Mouse (Mus musculus): ENCODE results near the gene Mob4. TPM values are rescaled to one million over a fixed set of nuclear protein-coding genes. Genes with fewer than 3 reads are reported as not detected.
A peak's percentile ranks its signal among the peaks of the same experiment; 100 is the strongest.
"Not testable (repeated sequence)": the region's sequence is repeated elsewhere in the genome, so short reads cannot be mapped to it uniquely, and the experiment has no call there.

The Mob4 gene
- polyA plus RNA-seq, 1 experiment from 2014 or later: 158 TPM

DNA sequence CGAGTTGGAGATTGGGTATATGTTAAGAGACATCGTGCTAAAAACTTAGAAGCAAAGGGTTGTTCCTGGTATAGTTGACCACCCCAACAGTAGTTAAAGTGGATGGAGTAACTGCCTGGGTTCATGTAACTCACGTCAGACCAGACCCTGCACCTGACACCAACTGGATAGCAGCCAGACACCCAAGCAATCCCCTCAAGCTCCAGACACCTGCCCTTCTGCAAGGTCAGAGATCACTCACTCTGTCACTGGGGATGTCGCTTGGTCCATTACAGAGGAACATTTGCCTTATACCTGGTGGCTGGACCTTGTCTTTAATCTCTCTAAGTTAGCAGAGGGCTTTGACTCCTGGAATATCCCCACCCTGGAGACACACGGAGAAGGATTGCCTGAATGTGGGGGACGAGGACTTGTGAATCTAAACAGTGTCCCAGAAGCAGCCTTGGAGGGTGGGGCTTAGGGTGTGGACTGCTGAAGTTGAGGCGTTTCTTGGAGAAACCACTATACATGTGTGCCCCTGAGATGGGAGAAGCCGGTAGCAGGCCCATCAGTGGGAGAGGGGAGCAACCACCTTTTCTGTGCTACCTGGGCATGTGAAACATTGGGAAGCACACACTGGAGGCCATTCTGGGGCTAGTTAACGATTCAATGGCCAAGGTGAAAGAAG, 24.0 kb upstream of the Mob4 start:
- WGBS: 88% methylated on average over 9 of the region's 9 CpGs
- H3K9ac ChIP-seq: no peak overlapping the region
- ATAC-seq (ENCODE audit: low FRiP score, low read depth): no peak
- no peak overlapping the region for H3K4me2 ChIP-seq (replicated peaks)
- peaks cover 4% of the 10 kb centered on the region; the same call in 1 of the 2 replicates for H3K9me3 ChIP-seq
- no peaks in the 10 kb centered on the region for H3K27me3 ChIP-seq
- H3K27ac ChIP-seq: no peak overlapping the region
- no peak overlapping the region for H3K4me3 ChIP-seq
- no peaks in the 10 kb centered on the region for H3K4me1 ChIP-seq
- no peaks in the 10 kb centered on the region for H3K36me3 ChIP-seq

GRCm38 (mm10) chr1:55107644-55108043, 23.4 kb upstream of the Mob4 start:
- Histone ChIP-seq H3K4me1 (no peaks in the 10 kb centered on the region), H3K36me3 (no peaks in the 10 kb centered on the region), H3K9ac (no peak overlapping the region), H3K27me3 (no peaks in the 10 kb centered on the region), H3K9me3 (peaks cover 4% of the 10 kb centered on the region; the same call in 1 of the 2 replicates), H3K4me2 (replicated peaks) (no peak overlapping the region), H3K4me3 (no peak overlapping the region), H3K27ac (no peak overlapping the region)
- WGBS: 77% methylated on average over 1 of the region's 1 CpGs
- no peak for ATAC-seq (ENCODE audit: low FRiP score, low read depth)

GRCm38 (mm10) chr1:55108473-55108872, 22.6 kb upstream of the Mob4 start:
- Histone ChIP-seq H3K9me3 (peaks cover 4% of the 10 kb centered on the region; the same call in 1 of the 2 replicates), H3K36me3 (no peaks in the 10 kb centered on the region), H3K4me1 (no peaks in the 10 kb centered on the region), H3K9ac (no peak overlapping the region), H3K27me3 (no peaks in the 10 kb centered on the region), H3K4me3 (no peak overlapping the region), H3K27ac (no peak overlapping the region), H3K4me2 (replicated peaks) (no peak overlapping the region)
- 54% methylated on average over 2 of the region's 2 CpGs for WGBS
- ATAC-seq (ENCODE audit: low FRiP score, low read depth): no peak

DNA sequence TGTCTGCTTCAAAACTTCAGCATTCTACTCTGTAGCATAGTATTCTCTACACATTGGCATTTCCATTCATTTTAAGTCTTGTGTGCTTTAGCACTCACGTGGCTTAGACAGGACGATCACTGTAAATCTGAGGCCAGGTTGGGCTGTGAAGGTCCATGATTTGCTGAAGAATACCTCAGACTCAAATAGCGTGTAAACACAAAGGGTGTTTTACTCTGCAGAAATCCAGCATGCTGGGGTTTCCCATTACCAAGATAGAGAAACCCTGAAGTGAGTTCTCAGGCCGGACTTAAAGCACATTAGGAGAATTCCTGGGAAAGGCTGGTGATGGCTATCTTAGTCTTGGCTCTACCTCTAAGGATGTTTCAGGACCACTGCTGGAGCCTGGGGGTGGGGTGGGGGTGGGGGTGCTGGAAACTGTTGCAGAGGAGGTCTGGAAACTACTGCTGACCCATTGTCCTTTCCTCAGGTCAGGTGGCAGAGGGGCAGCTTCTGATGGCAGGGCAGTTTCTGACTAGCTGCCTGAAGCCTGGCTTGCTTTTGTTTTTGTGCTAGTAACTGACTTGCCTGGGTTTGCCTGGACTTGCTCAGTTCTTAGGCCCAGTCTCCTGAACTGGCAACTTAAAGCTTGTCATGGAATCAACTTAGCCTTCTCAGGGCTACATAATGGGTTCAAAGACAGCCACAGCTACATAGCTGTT, 21.8 kb upstream of the Mob4 start:
- Histone ChIP-seq H3K4me3 (no peak overlapping the region), H3K9ac (no peak overlapping the region), H3K27ac (no peak overlapping the region), H3K36me3 (no peaks in the 10 kb centered on the region), H3K4me1 (no peaks in the 10 kb centered on the region), H3K4me2 (replicated peaks) (no peak overlapping the region), H3K27me3 (no peaks in the 10 kb centered on the region), H3K9me3 (peaks cover 4% of the 10 kb centered on the region; the same call in 1 of the 2 replicates)
- no peak for ATAC-seq (ENCODE audit: low FRiP score, low read depth)
- 91% methylated on average over 4 of the region's 4 CpGs for WGBS

GRCm38 (mm10) chr1:55123046-55123445, 8.0 kb upstream of the Mob4 start:
- Histone ChIP-seq H3K4me3 (no peak overlapping the region), H3K36me3 (no peaks in the 10 kb centered on the region), H3K27me3 (no peaks in the 10 kb centered on the region), H3K4me1 (no peaks in the 10 kb centered on the region), H3K4me2 (replicated peaks) (no peak overlapping the region), H3K9ac (no peak overlapping the region), H3K9me3 (no peaks in the 10 kb centered on the region), H3K27ac (no peak overlapping the region)
- WGBS: 86% methylated on average over 5 of the region's 5 CpGs
- ATAC-seq (ENCODE audit: low FRiP score, low read depth): no peak

GRCm38 (mm10) chr1:55123561-55123960, 7.5 kb upstream of the Mob4 start:
- no peaks in the 10 kb centered on the region for H3K9me3 ChIP-seq
- no peak overlapping the region for H3K4me2 ChIP-seq (replicated peaks)
- H3K36me3 ChIP-seq: no peaks in the 10 kb centered on the region
- H3K27ac ChIP-seq: no peak overlapping the region
- no peaks in the 10 kb centered on the region for H3K4me1 ChIP-seq
- WGBS: 74% methylated on average over 2 of the region's 2 CpGs
- no peak overlapping the region for H3K9ac ChIP-seq
- no peak for ATAC-seq (ENCODE audit: low FRiP score, low read depth)
- H3K4me3 ChIP-seq: no peak overlapping the region
- H3K27me3 ChIP-seq: no peaks in the 10 kb centered on the region

- WGBS: 92% methylated on average over 2 of the region's 2 CpGs
- H3K4me3 ChIP-seq; H3K36me3 ChIP-seq; H3K27me3 ChIP-seq; H3K9ac ChIP-seq; H3K27ac ChIP-seq; ATAC-seq (ENCODE audit: low FRiP score, low read depth); H3K4me1 ChIP-seq; H3K9me3 ChIP-seq; H3K4me2 ChIP-seq (replicated peaks): not testable (repeated sequence)
Observed at GRCm38 (mm10) chr1:55124136-55124535, 6.9 kb upstream of the Mob4 start.

DNA sequence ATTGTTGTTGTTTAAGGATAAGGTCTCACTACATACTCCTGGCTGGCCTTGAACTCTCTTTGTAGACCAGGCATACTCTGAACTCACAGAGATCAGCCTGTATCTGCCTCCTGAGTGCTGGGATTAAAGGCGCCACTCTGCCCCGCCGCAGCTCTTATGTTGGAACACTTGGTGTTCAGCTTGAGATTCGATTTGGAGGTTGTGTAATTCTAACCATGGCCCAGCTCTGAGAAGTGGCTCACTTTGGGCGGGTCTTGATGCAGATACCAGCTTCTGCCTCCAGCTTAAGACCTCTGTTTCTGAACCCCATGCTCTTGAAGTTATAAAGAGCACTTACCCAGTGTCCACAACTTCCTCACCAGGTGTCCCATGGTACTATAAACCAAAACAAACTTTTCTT, 1.3 kb upstream of the Mob4 start:
- H3K4me2 ChIP-seq (replicated peaks): no peak overlapping the region
- no peak overlapping the region for H3K9ac ChIP-seq
- 92% methylated on average over 5 of the region's 5 CpGs for WGBS
- no peaks in the 10 kb centered on the region for H3K9me3 ChIP-seq
- no peak for ATAC-seq (ENCODE audit: low FRiP score, low read depth)
- no peaks in the 10 kb centered on the region for H3K27me3 ChIP-seq
- no peak overlapping the region for H3K27ac ChIP-seq
- H3K4me1 ChIP-seq: peaks cover 16% of the 10 kb centered on the region
- H3K36me3 ChIP-seq: no peaks in the 10 kb centered on the region
- 0 out of 2 replicates have a peak overlapping the region, but pooled peaks have one; percentile 99 for H3K4me3 ChIP-seq

DNA sequence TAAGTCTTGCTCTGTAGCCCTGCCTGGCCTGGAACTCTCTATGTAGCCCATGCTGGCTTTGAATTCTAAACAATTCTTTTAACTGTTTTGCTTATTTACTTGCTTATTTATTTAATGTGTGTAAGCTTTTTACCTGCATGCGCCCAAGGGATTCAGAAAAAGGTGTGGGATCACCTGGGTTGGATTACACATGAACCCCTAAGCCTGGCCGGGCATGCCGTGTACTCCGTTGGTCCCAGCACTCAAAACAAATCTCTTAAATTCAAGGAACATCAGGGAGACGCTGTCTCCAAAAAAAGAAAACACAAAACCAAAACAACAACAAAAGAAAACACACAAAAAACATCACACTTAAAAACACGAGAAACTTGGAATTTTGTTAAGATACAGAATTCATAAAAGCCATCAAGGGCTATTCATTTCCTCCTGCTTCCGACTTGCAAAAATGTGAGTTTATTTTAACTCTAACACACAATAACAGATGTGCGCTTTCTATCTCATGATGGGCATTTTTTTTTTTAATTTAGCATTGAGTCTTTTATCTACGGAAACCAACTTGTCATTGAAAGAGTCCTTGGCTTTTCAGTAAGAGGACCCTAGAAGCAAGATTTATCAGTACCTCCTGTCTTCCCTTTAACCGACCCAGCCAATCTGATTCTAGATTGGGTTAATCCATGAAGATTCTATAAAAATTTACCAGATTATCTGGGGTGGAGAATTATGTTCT, 678 bp upstream of the Mob4 start:
- peak overlapping the region; percentile 99 for H3K9ac ChIP-seq
- peak overlapping the region; percentile 73 for H3K4me2 ChIP-seq (replicated peaks)
- peak overlapping the region; percentile 98 for H3K27ac ChIP-seq
- H3K4me1 ChIP-seq: peaks cover 16% of the 10 kb centered on the region
- 69% methylated on average over 10 of the region's 10 CpGs for WGBS
- no peak for ATAC-seq (ENCODE audit: low FRiP score, low read depth)
- H3K36me3 ChIP-seq: peaks cover 3% of the 10 kb centered on the region; the same call in 1 of the 2 replicates
- H3K9me3 ChIP-seq: no peaks in the 10 kb centered on the region
- no peaks in the 10 kb centered on the region for H3K27me3 ChIP-seq
- peak overlapping the region; percentile 99 for H3K4me3 ChIP-seq

- H3K4me2 ChIP-seq (replicated peaks): peak overlapping the region; percentile 73
- peak overlapping the region; percentile 98 for H3K27ac ChIP-seq
- H3K9ac ChIP-seq: peak overlapping the region; percentile 99
- WGBS: under 1% methylated on average over 46 of the region's 47 CpGs
- H3K4me1 ChIP-seq: peaks cover 16% of the 10 kb centered on the region
- H3K36me3 ChIP-seq: peaks cover 9% of the 10 kb centered on the region
- no peaks in the 10 kb centered on the region for H3K27me3 ChIP-seq
- ATAC-seq (ENCODE audit: low FRiP score, low read depth): peak; percentile 88
- H3K9me3 ChIP-seq: no peaks in the 10 kb centered on the region
- peak overlapping the region; percentile 99 for H3K4me3 ChIP-seq
Observed at GRCm38 (mm10) chr1:55131424-55132014, 488 bp downstream of the Mob4 start.

DNA sequence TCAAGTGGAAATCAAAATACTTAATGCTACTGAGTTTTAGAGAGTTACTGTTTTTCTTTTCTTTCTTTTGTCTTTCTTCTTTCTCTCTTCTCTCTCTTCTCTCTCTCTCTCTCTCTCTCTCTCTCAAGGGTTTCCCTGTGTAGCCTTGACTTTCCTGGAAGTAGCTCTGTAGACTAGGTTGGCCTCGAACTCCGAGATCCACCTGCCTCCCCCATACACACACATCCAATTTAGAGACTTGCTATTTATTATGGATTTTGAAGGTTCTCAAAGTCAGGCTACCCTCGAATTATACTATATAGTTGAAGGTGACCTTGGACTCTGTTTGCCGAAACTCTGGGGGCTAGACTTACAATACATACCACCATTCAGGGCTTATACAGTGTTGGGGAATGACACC, 1.3 kb downstream of the Mob4 start:
- H3K4me2 ChIP-seq (replicated peaks): peak overlapping the region; percentile 73
- peak overlapping the region; percentile 99 for H3K9ac ChIP-seq
- peak overlapping the region; percentile 99 for H3K4me3 ChIP-seq
- no peak overlapping the region for H3K27ac ChIP-seq
- H3K36me3 ChIP-seq: peaks cover 12% of the 10 kb centered on the region
- H3K9me3 ChIP-seq: no peaks in the 10 kb centered on the region
- no peak for ATAC-seq (ENCODE audit: low FRiP score, low read depth)
- no peaks in the 10 kb centered on the region for H3K27me3 ChIP-seq
- H3K4me1 ChIP-seq: peaks cover 16% of the 10 kb centered on the region
- WGBS: 76% methylated on average over 4 of the region's 4 CpGs

DNA sequence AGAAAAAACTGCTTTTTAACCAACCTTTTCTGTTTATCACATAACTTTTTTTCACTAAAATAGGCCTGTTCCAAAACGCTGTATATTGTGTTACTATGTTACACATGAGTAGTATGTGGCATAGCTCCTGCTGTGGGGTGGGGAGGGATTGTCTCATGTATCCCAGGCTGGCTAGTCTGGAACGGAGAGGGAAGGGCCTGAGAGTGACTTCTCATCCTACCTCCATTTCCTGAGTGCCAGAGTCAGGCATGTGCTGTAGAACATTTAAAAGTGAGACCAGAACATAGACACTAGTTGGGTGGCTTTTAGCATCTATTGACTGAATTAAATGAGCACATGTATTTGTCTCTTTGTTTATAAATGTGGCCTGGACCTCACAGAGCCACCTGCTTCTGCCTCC, 2.1 kb downstream of the Mob4 start:
- Histone ChIP-seq H3K4me3 (no peak overlapping the region), H3K4me1 (peaks cover 16% of the 10 kb centered on the region), H3K9me3 (no peaks in the 10 kb centered on the region), H3K27ac (no peak overlapping the region), H3K36me3 (peaks cover 19% of the 10 kb centered on the region), H3K27me3 (no peaks in the 10 kb centered on the region), H3K9ac (no peak overlapping the region), H3K4me2 (replicated peaks) (0 out of 2 replicates have a peak overlapping the region, but pooled peaks have one; percentile 21)
- WGBS: 69% methylated on average over 2 of the region's 2 CpGs
- ATAC-seq (ENCODE audit: low FRiP score, low read depth): no peak
